13 mouse cellular contexts compared by ENCODE assay signal in the genomic region with DNA sequence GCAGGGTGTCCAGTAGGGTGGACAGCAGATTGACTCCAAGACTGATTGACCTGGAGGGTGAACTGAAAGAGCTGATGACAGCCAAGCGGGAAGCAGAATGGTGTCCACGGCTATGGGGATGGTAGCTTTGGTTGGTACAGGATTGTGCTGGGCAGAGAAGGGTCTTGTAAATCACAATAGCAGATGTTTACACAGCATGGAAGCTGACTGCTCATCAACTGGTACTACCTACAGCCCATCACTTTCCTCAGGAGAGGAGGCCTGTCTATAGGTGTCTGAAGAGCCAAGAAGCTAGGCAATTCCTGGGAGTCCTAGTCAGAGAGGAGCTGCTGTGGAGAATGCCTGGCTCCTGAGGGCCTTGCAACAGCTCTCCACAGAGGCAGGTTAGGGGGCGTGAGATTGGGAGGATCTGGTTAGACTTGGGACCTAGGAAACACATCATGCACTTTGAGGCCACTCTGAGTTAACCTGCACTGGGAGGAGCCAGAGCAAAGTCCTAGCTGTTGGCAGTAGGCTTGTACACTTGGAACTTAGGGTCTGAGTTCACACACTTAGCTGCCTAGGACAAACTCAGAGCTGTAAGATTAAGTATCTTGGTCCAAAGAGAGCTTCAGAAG. TPM values are rescaled to one million over a fixed set of nuclear protein-coding genes. Genes with fewer than 3 reads are reported as not detected.
DNase-seq lines count a peak whose midpoint lies in the region; ATAC-seq and TF ChIP-seq lines count a peak whose summit lies in the region.
"Had no signal": no experiment of that assay in that cellular context is flagged by ENCODE, and none has a peak within 500 bp of the region (broad histone marks: within the 10 kb centered on the region; RNA-seq: fewer than 3 reads in every experiment).

No protein-coding gene starts in this region.

- H3K27ac ChIP-seq in gastrocnemius, adult 2 months = peak overlapping the region; percentile 99; the same call in 1 of the 2 replicates
- H3K27ac ChIP-seq in MEL (ENCODE audit: control insufficient read depth, low read depth, low read length) = no peak overlapping the region
- H3K27ac ChIP-seq in liver, embryonic 13.5 days = peak overlapping the region; percentile 80

- no peaks in the 10 kb centered on the region for H3K9me3 ChIP-seq in MEL (replicated peaks; ENCODE audit: insufficient read depth, low read length)
- H3K9me3 ChIP-seq in liver, embryonic 13.5 days (replicated peaks) = no peaks in the 10 kb centered on the region

- 82% methylated on average over 3 of the region's 3 CpGs for WGBS in liver, embryonic 13.5 days (ENCODE audit: insufficient replicate concordance)

- no peak for DNase-seq in gastrocnemius, adult 2 months
- DNase-seq in gastrocnemius, adult 18-20 months (ENCODE audit: low spot score) = no peak
- DNase-seq in MEL (ENCODE audit: low read depth, low spot score) = peak; percentile 44
- DNase-seq in kidney, adult 9 months = peak; percentile 93
- no peak for DNase-seq in liver, embryonic 13.5 days
- no peak for DNase-seq in right cerebral cortex, adult 18-20 months
- no peak for DNase-seq in lung, adult 18-20 months

- peak in 1 of 2 experiments; percentile 54; a peak in 2 of 4 replicates for TF ChIP-seq POLR2A in MEL (IDR thresholded peaks at IDR 0.05; ENCODE audit: control insufficient read depth in 1 of 2, insufficient read depth in 1 of 2, low read depth in 1 of 2, low read length in 2 of 2, poor library complexity in 1 of 2)

- peaks cover 4 to 22% of the 10 kb centered on the region in 2 experiments; a peak in 3 of 4 replicates for H3K36me3 ChIP-seq in MEL (ENCODE audit: control insufficient read depth in 1 of 2, insufficient read depth in 2 of 2, low read length in 2 of 2)
- H3K36me3 ChIP-seq in liver, embryonic 13.5 days = peaks cover 32% of the 10 kb centered on the region

- no peak overlapping the region for H3K4me3 ChIP-seq in gastrocnemius, adult 2 months
- no peak overlapping the region for H3K4me3 ChIP-seq in MEL (ENCODE audit: control insufficient read depth in 1 of 2, insufficient read depth in 1 of 2, low read depth in 2 of 2, low read length in 2 of 2)
- no peak overlapping the region for H3K4me3 ChIP-seq in liver, embryonic 13.5 days (replicated peaks)

- no peak overlapping the region for H3K9ac ChIP-seq in MEL (ENCODE audit: control insufficient read depth, low read depth, low read length, poor library complexity, severe bottlenecking)
- peak overlapping the region; percentile 31; the same call in 1 of the 2 replicates for H3K9ac ChIP-seq in liver, embryonic 13.5 days

- peaks cover 8 to 18% of the 10 kb centered on the region in 2 experiments for H3K4me1 ChIP-seq in MEL (ENCODE audit: control insufficient read depth in 1 of 2, insufficient read depth in 2 of 2, low read length in 2 of 2)
- H3K4me1 ChIP-seq in liver, embryonic 13.5 days (replicated peaks) = peaks cover 78% of the 10 kb centered on the region

- no peak for TF ChIP-seq CTCF in gastrocnemius, adult 2 months (IDR thresholded peaks at IDR 0.05)
- no peak for TF ChIP-seq CTCF in MEL (IDR thresholded peaks at IDR 0.05 in 2 of 3, conservative IDR thresholded peaks at IDR 0.05 in 1 of 3; ENCODE audit: control insufficient read depth in 1 of 3, insufficient read depth in 1 of 3, low read depth in 2 of 3, low read length in 3 of 3, poor library complexity in 1 of 3, severe bottlenecking in 1 of 3)

- TF ChIP-seq RAD21 in MEL (IDR thresholded peaks at IDR 0.05; ENCODE audit: low read depth, low read length) = no peak

- no peak for ATAC-seq in liver, embryonic 13.5 days (ENCODE audit: low read depth)
- ATAC-seq in erythroid progenitor cell, adult 5-6 weeks (replicated peaks; ENCODE audit: low FRiP score, poor library complexity, severe bottlenecking) = no peak
- ATAC-seq: Patski had no signal

- H3K79me2 ChIP-seq in MEL (ENCODE audit: control insufficient read depth, insufficient read depth, low read length, poor library complexity) = peaks cover 54% of the 10 kb centered on the region

- H3K4me2 ChIP-seq in liver, embryonic 13.5 days = no peak overlapping the region

- H3K27me3 ChIP-seq in MEL (ENCODE audit: control insufficient read depth in 1 of 2, insufficient read depth in 2 of 2, low read length in 2 of 2) = no peaks in the 10 kb centered on the region
- no peaks in the 10 kb centered on the region for H3K27me3 ChIP-seq in liver, embryonic 13.5 days
- H3K27me3 ChIP-seq: Patski had no signal

- intact Hi-C loops in gastrocnemius, adult 2 months (cut with DNase I) = loop anchor here (5.0 kb wide), 2 partner anchors 34 to 36 kb away; no protein-coding TSS in a partner anchor

- TF ChIP-seq EP300 in MEL (IDR thresholded peaks at IDR 0.05; ENCODE audit: low read depth in 1 of 2, low read length in 2 of 2) = no peak

TF ChIP-seq in MEL, 35 proteins besides CTCF, POLR2A, EP300 and RAD21:
- TF ChIP-seq USF1 (IDR thresholded peaks at IDR 0.05; ENCODE audit: low read depth, low read length) (no peak), POLR2AphosphoS2 (IDR thresholded peaks at IDR 0.05; ENCODE audit: low read length) (peak; percentile 16), NRF1 (IDR thresholded peaks at IDR 0.05; ENCODE audit: insufficient read depth, low read depth, low read length, poor library complexity, severe bottlenecking) (no peak), MAFK (IDR thresholded peaks at IDR 0.05; ENCODE audit: borderline replicate concordance, low read depth, low read length) (no peak), ZKSCAN1 (IDR thresholded peaks at IDR 0.05; ENCODE audit: low read depth, low read length) (no peak), MAZ (IDR thresholded peaks at IDR 0.05; ENCODE audit: low read depth, low read length) (no peak), JUND (IDR thresholded peaks at IDR 0.05; ENCODE audit: low read depth, low read length) (no peak), HCFC1 (IDR thresholded peaks at IDR 0.05; ENCODE audit: low read depth, low read length) (no peak), UBTF (IDR thresholded peaks at IDR 0.05; ENCODE audit: borderline replicate concordance, insufficient read depth, low read depth, low read length) (no peak)

RNA-seq across cellular contexts. Expression of a gene that starts 3.4 kb away (rescaled TPM):
- total RNA-seq in gastrocnemius, adult 2 months (2021) = 100 to 1,000 TPM; 201 to 240 TPM
- 100 to 1,000 TPM; 188 to 221 TPM for total RNA-seq in gastrocnemius, adult 18-20 months (2021)
- 625 and 639 TPM in 2 replicates for total RNA-seq in MEL (2012; rRNA removed)
- polyA plus RNA-seq in MEL (2012; ENCODE audit: insufficient read depth in 1 of 2, insufficient read length in 2 of 2, low read depth in 1 of 2, low replicate concordance in 2 of 2, missing spikeins in 1 of 2) = 1,000 to 10,000 TPM in 1 of 2 experiments, 100 to 1,000 TPM in 1; 563 to 1,152 TPM
- polyA plus RNA-seq in liver, embryonic 13.5 days (2015; fragmentation: Nextera tagmentation; extraction: Ambion mirVana) = 403 and 453 TPM in 2 replicates
- total RNA-seq in erythroid progenitor cell, adult 5-6 weeks (2015; ENCODE audit: low replicate concordance) = 101 and 104 TPM in 2 replicates
- 112 and 141 TPM in 2 replicates for total RNA-seq in erythroid progenitor cell, adult 5-6 weeks (2017; ENCODE audit: low replicate concordance)

RNA-seq across cellular contexts. Expression of a gene that starts 5.0 kb away (rescaled TPM):
- 10 to 100 TPM; 72.1 to 89.6 TPM for total RNA-seq in gastrocnemius, adult 2 months (2021)
- 10 to 100 TPM; 71.0 to 89.8 TPM for total RNA-seq in gastrocnemius, adult 18-20 months (2021)
- 364 and 367 TPM in 2 replicates for total RNA-seq in MEL (2012; rRNA removed)
- 100 to 1,000 TPM; 601 to 821 TPM for polyA plus RNA-seq in MEL (2012; ENCODE audit: insufficient read depth in 1 of 2, insufficient read length in 2 of 2, low read depth in 1 of 2, low replicate concordance in 2 of 2, missing spikeins in 1 of 2)
- polyA plus RNA-seq in liver, embryonic 13.5 days (2015; fragmentation: Nextera tagmentation; extraction: Ambion mirVana) = 258 and 276 TPM in 2 replicates
- 134 and 150 TPM in 2 replicates for total RNA-seq in erythroid progenitor cell, adult 5-6 weeks (2015; ENCODE audit: low replicate concordance)
- total RNA-seq in erythroid progenitor cell, adult 5-6 weeks (2017; ENCODE audit: low replicate concordance) = 45.3 and 49.3 TPM in 2 replicates

RNA-seq across cellular contexts. Expression of a gene that starts 21.7 kb away (rescaled TPM):
- total RNA-seq in gastrocnemius, adult 2 months (2021) = 10 to 100 TPM; 36.0 to 44.7 TPM
- total RNA-seq in gastrocnemius, adult 18-20 months (2021) = 10 to 100 TPM; 42.8 to 48.6 TPM
- total RNA-seq in MEL (2012; rRNA removed) = 1,072 and 1,078 TPM in 2 replicates
- polyA plus RNA-seq in MEL (2012; ENCODE audit: insufficient read depth in 1 of 2, insufficient read length in 2 of 2, low read depth in 1 of 2, low replicate concordance in 2 of 2, missing spikeins in 1 of 2) = 100 to 1,000 TPM in 1 of 2 experiments, not detected in 1; 600 TPM
- polyA plus RNA-seq in liver, embryonic 13.5 days (2015; fragmentation: Nextera tagmentation; extraction: Ambion mirVana) = 379 and 416 TPM in 2 replicates
- total RNA-seq in erythroid progenitor cell, adult 5-6 weeks (2015; ENCODE audit: low replicate concordance) = 72.9 and 87.2 TPM in 2 replicates
- total RNA-seq in erythroid progenitor cell, adult 5-6 weeks (2017; ENCODE audit: low replicate concordance) = 142 and 227 TPM in 2 replicates

RNA-seq across cellular contexts. Expression of a gene that starts 21.7 kb away (rescaled TPM):
- 10 to 100 TPM; 45.3 to 58.5 TPM for total RNA-seq in gastrocnemius, adult 2 months (2021)
- total RNA-seq in gastrocnemius, adult 18-20 months (2021) = 10 to 100 TPM; 45.9 to 52.1 TPM
- 97.3 and 130 TPM in 2 replicates for total RNA-seq in MEL (2012; rRNA removed)
- polyA plus RNA-seq in MEL (2012; ENCODE audit: insufficient read depth in 1 of 2, insufficient read length in 2 of 2, low read depth in 1 of 2, low replicate concordance in 2 of 2, missing spikeins in 1 of 2) = 100 to 1,000 TPM in 1 of 2 experiments, not detected in 1; 120 TPM
- polyA plus RNA-seq in liver, embryonic 13.5 days (2015; fragmentation: Nextera tagmentation; extraction: Ambion mirVana) = 99.1 and 102 TPM in 2 replicates
- 28.1 and 35.0 TPM in 2 replicates for total RNA-seq in erythroid progenitor cell, adult 5-6 weeks (2015; ENCODE audit: low replicate concordance)
- 2.8 and 12.1 TPM in 2 replicates for total RNA-seq in erythroid progenitor cell, adult 5-6 weeks (2017; ENCODE audit: low replicate concordance)

RNA-seq across cellular contexts. Expression of a gene that starts 25.5 kb away (rescaled TPM):
- 100 to 1,000 TPM; 188 to 418 TPM for total RNA-seq in gastrocnemius, adult 2 months (2021)
- total RNA-seq in gastrocnemius, adult 18-20 months (2021) = 100 to 1,000 TPM; 140 to 577 TPM
- not detected in 2 replicates for total RNA-seq in MEL (2012; rRNA removed)
- polyA plus RNA-seq in MEL (2012; ENCODE audit: insufficient read depth in 1 of 2, insufficient read length in 2 of 2, low read depth in 1 of 2, low replicate concordance in 2 of 2, missing spikeins in 1 of 2) = not detected
- polyA plus RNA-seq in liver, embryonic 13.5 days (2015; fragmentation: Nextera tagmentation; extraction: Ambion mirVana) = 0.22 TPM in 1 of 2 replicates, not detected in the other
- not detected in 2 replicates for total RNA-seq in erythroid progenitor cell, adult 5-6 weeks (2015; ENCODE audit: low replicate concordance)
- not detected in 2 replicates for total RNA-seq in erythroid progenitor cell, adult 5-6 weeks (2017; ENCODE audit: low replicate concordance)
- total RNA-seq: granulocyte monocyte progenitor cell, adult 5-6 weeks; left cerebral cortex, adult 8-10 months; monocyte, adult 5-6 weeks had no signal
- polyA plus RNA-seq: forebrain, embryonic 11.5 days; Patski had no signal

Comparison
In these comparisons a context has a peak if more than half of its experiments do, and no peak if none do; other contexts are left out.
1. DNase-seq: peak in MEL (single experiment) and kidney, adult 9 months (single experiment); none in gastrocnemius, adult 2 months (single experiment), gastrocnemius, adult 18-20 months (single experiment), liver, embryonic 13.5 days (single experiment), right cerebral cortex, adult 18-20 months (single experiment) and lung, adult 18-20 months (0 of 2).